ENCODE assay signal across 14 mouse cellular contexts in the genomic region with DNA sequence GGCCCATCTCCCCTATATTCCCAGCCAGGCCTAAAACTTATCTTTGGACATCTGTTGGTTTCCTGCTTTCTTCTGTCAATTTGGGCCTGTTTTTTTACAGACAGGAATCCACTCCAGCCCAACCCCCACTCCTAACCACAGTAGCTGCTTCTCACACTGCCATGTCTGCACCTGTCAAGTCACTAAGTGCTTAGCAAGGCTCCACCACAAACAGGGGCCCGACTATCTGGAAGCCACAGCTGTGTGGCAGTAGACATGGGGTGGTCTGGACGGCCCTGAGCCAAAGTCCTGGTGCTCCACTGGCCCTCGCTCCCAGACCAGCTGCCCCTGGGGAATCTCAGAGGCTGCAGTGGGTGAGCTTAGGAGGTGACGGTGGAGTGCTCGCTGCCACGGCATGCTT. TPM values are rescaled to one million over a fixed set of nuclear protein-coding genes. Genes with fewer than 3 reads are reported as not detected.
DNase-seq lines count a peak whose midpoint lies in the region; ATAC-seq and TF ChIP-seq lines count a peak whose summit lies in the region.
"Had no signal": no experiment of that assay in that cellular context is flagged by ENCODE, and none has a peak within 500 bp of the region (broad histone marks: within the 10 kb centered on the region; RNA-seq: fewer than 3 reads in every experiment).

No protein-coding gene starts in this region.

- no peak overlapping the region for H3K4me2 ChIP-seq in limb, embryonic 12.5 days
- no peak overlapping the region for H3K4me2 ChIP-seq in liver, embryonic 12.5 days
- no peak overlapping the region for H3K4me2 ChIP-seq in intestine, postnatal 0 days (replicated peaks; ENCODE audit: low read depth)

- WGBS in limb, embryonic 12.5 days = 69% methylated on average over 6 of the region's 6 CpGs
- 78% methylated on average over 6 of the region's 6 CpGs for WGBS in limb, embryonic 10.5 days
- WGBS in liver, embryonic 12.5 days (ENCODE audit: insufficient replicate concordance) = 26% methylated on average over 6 of the region's 6 CpGs
- WGBS in intestine, postnatal 0 days = 75% methylated on average over 6 of the region's 6 CpGs

- H3K9ac ChIP-seq in limb, embryonic 12.5 days (replicated peaks) = no peak overlapping the region
- H3K9ac ChIP-seq in liver, embryonic 12.5 days = no peak overlapping the region
- no peak overlapping the region for H3K9ac ChIP-seq in intestine, postnatal 0 days (ENCODE audit: low read depth, low read length)

- H3K4me1 ChIP-seq in limb, embryonic 12.5 days (replicated peaks) = peaks cover 10% of the 10 kb centered on the region
- peaks cover 20% of the 10 kb centered on the region for H3K4me1 ChIP-seq in limb, embryonic 10.5 days
- peaks cover 34% of the 10 kb centered on the region for H3K4me1 ChIP-seq in liver, embryonic 12.5 days
- no peaks in the 10 kb centered on the region for H3K4me1 ChIP-seq in intestine, postnatal 0 days (replicated peaks; ENCODE audit: control insufficient read depth, insufficient read depth, low read length)

- H3K36me3 ChIP-seq in limb, embryonic 12.5 days = peaks cover 41% of the 10 kb centered on the region
- H3K36me3 ChIP-seq in limb, embryonic 10.5 days = peaks cover 50% of the 10 kb centered on the region
- H3K36me3 ChIP-seq in liver, embryonic 12.5 days = peaks cover 43% of the 10 kb centered on the region
- peaks cover 43% of the 10 kb centered on the region for H3K36me3 ChIP-seq in intestine, postnatal 0 days (ENCODE audit: control insufficient read depth, insufficient read depth)

- peak; percentile 34 to 58 for DNase-seq in cerebellum, postnatal 10 days
- DNase-seq in cerebellum, adult 9-10 months = no peak
- DNase-seq in limb, embryonic 10.5 days (ENCODE audit: low spot score) = no peak
- peak; percentile 93 for DNase-seq in thymus, postnatal 14 days
- no peak for DNase-seq in gastrocnemius, adult 2 months
- DNase-seq: lung, adult 2 months had no signal

- H3K9me3 ChIP-seq in limb, embryonic 12.5 days = peaks cover 8% of the 10 kb centered on the region; the same call in 1 of the 2 replicates
- H3K9me3 ChIP-seq in limb, embryonic 10.5 days (replicated peaks) = no peaks in the 10 kb centered on the region
- no peaks in the 10 kb centered on the region for H3K9me3 ChIP-seq in liver, embryonic 12.5 days (replicated peaks)
- H3K9me3 ChIP-seq in intestine, postnatal 0 days (ENCODE audit: control insufficient read depth) = no peaks in the 10 kb centered on the region

- TF ChIP-seq CTCF in intestine, postnatal 0 days (IDR thresholded peaks at IDR 0.05; ENCODE audit: low read depth) = no peak
- no peak for TF ChIP-seq CTCF in gastrocnemius, adult 2 months (IDR thresholded peaks at IDR 0.05)

- peak overlapping the region; percentile 50; the same call in 1 of the 2 replicates for H3K27ac ChIP-seq in limb, embryonic 12.5 days
- no peak overlapping the region; the same call in 1 of the 2 replicates for H3K27ac ChIP-seq in limb, embryonic 10.5 days
- 0 out of 2 replicates have a peak overlapping the region, but pooled peaks have one; percentile 28 for H3K27ac ChIP-seq in liver, embryonic 12.5 days
- H3K27ac ChIP-seq in intestine, postnatal 0 days (ENCODE audit: low read depth, low read length) = no peak overlapping the region
- H3K27ac ChIP-seq in gastrocnemius, adult 2 months = no peak overlapping the region
- H3K27ac ChIP-seq: forebrain, embryonic 10.5 days had no signal

- no peaks in the 10 kb centered on the region for H3K27me3 ChIP-seq in limb, embryonic 12.5 days
- H3K27me3 ChIP-seq in limb, embryonic 10.5 days (ENCODE audit: low read depth, poor library complexity, severe bottlenecking) = no peaks in the 10 kb centered on the region
- H3K27me3 ChIP-seq in liver, embryonic 12.5 days (replicated peaks) = no peaks in the 10 kb centered on the region
- no peaks in the 10 kb centered on the region for H3K27me3 ChIP-seq in intestine, postnatal 0 days (replicated peaks; ENCODE audit: control insufficient read depth, insufficient read depth, low read length)

- peak; percentile 56; the same call in 1 of the 2 replicates for ATAC-seq in limb, embryonic 12.5 days (ENCODE audit: insufficient number of reproducible peaks, insufficient read depth, low FRiP score, low TSS enrichment, low read depth)
- no peak; the same call in 1 of the 2 replicates for ATAC-seq in liver, embryonic 12.5 days
- ATAC-seq in intestine, postnatal 0 days = no peak

- intact Hi-C loops in gastrocnemius, adult 2 months (cut with DNase I) = no loop called here

- H3K4me3 ChIP-seq in limb, embryonic 12.5 days (replicated peaks) = no peak overlapping the region
- H3K4me3 ChIP-seq in limb, embryonic 10.5 days = no peak overlapping the region
- H3K4me3 ChIP-seq in liver, embryonic 12.5 days = no peak overlapping the region
- no peak overlapping the region for H3K4me3 ChIP-seq in intestine, postnatal 0 days (ENCODE audit: low read depth, low read length)
- H3K4me3 ChIP-seq in gastrocnemius, adult 2 months = no peak overlapping the region
- H3K4me3 ChIP-seq: forebrain, embryonic 10.5 days had no signal

RNA-seq across cellular contexts. Expression of a gene that starts 10.7 kb away (rescaled TPM):
- not detected in 2 replicates for polyA plus RNA-seq in limb, embryonic 12.5 days (2016; fragmentation: Nextera tagmentation; extraction: Ambion mirVana)
- polyA plus RNA-seq in limb, embryonic 10.5 days (2016; fragmentation: Nextera tagmentation; extraction: Ambion mirVana) = not detected in 2 replicates
- polyA plus RNA-seq in liver, embryonic 12.5 days (2016; fragmentation: Nextera tagmentation; extraction: Ambion mirVana) = not detected in 2 replicates
- polyA plus RNA-seq in intestine, postnatal 0 days (2015; fragmentation: Nextera tagmentation; extraction: Ambion mirVana) = not detected in 2 replicates
- total RNA-seq in gastrocnemius, adult 2 months (2021) = not detected
- polyA plus RNA-seq: forebrain, embryonic 10.5 days had no signal

RNA-seq across cellular contexts. Expression of a gene that starts 17.0 kb away (rescaled TPM):
- not detected in 2 replicates for polyA plus RNA-seq in limb, embryonic 12.5 days (2016; fragmentation: Nextera tagmentation; extraction: Ambion mirVana)
- polyA plus RNA-seq in limb, embryonic 10.5 days (2016; fragmentation: Nextera tagmentation; extraction: Ambion mirVana) = not detected in 2 replicates
- polyA plus RNA-seq in liver, embryonic 12.5 days (2016; fragmentation: Nextera tagmentation; extraction: Ambion mirVana) = not detected in 2 replicates
- polyA plus RNA-seq in intestine, postnatal 0 days (2015; fragmentation: Nextera tagmentation; extraction: Ambion mirVana) = 17.0 and 23.4 TPM in 2 replicates
- total RNA-seq in gastrocnemius, adult 2 months (2021) = not detected
- total RNA-seq: layer of hippocampus, postnatal 10 days; midbrain, postnatal 0 days had no signal
- polyA plus RNA-seq: forebrain, embryonic 10.5 days; lung, adult 2 months; midbrain, postnatal 0 days had no signal

RNA-seq across cellular contexts. Expression of a gene that starts 35.1 kb away (rescaled TPM):
- polyA plus RNA-seq in limb, embryonic 12.5 days (2016; fragmentation: Nextera tagmentation; extraction: Ambion mirVana) = not detected in 2 replicates
- not detected in 2 replicates for polyA plus RNA-seq in limb, embryonic 10.5 days (2016; fragmentation: Nextera tagmentation; extraction: Ambion mirVana)
- not detected in 2 replicates for polyA plus RNA-seq in liver, embryonic 12.5 days (2016; fragmentation: Nextera tagmentation; extraction: Ambion mirVana)
- polyA plus RNA-seq in intestine, postnatal 0 days (2015; fragmentation: Nextera tagmentation; extraction: Ambion mirVana) = not detected in 2 replicates
- total RNA-seq in gastrocnemius, adult 2 months (2021) = not detected
- total RNA-seq: layer of hippocampus, postnatal 10 days; midbrain, postnatal 0 days had no signal
- polyA plus RNA-seq: forebrain, embryonic 10.5 days; gonadal fat pad, adult 2 months; lung, adult 2 months; midbrain, postnatal 0 days; small intestine, adult 2 months had no signal

RNA-seq across cellular contexts. Expression of a gene that starts 40.2 kb away (rescaled TPM):
- 30.5 and 36.0 TPM in 2 replicates for polyA plus RNA-seq in limb, embryonic 12.5 days (2016; fragmentation: Nextera tagmentation; extraction: Ambion mirVana)
- polyA plus RNA-seq in limb, embryonic 10.5 days (2016; fragmentation: Nextera tagmentation; extraction: Ambion mirVana) = 38.2 and 40.2 TPM in 2 replicates
- polyA plus RNA-seq in liver, embryonic 12.5 days (2016; fragmentation: Nextera tagmentation; extraction: Ambion mirVana) = 10.0 and 12.5 TPM in 2 replicates
- polyA plus RNA-seq in intestine, postnatal 0 days (2015; fragmentation: Nextera tagmentation; extraction: Ambion mirVana) = 12.4 and 13.4 TPM in 2 replicates
- total RNA-seq in gastrocnemius, adult 2 months (2021) = 10 to 100 TPM; 13.0 to 13.1 TPM

RNA-seq across cellular contexts. Expression of a gene that starts 40.3 kb away (rescaled TPM):
- 42.4 and 44.1 TPM in 2 replicates for polyA plus RNA-seq in limb, embryonic 12.5 days (2016; fragmentation: Nextera tagmentation; extraction: Ambion mirVana)
- polyA plus RNA-seq in limb, embryonic 10.5 days (2016; fragmentation: Nextera tagmentation; extraction: Ambion mirVana) = 64.9 and 69.8 TPM in 2 replicates
- 24.3 and 24.6 TPM in 2 replicates for polyA plus RNA-seq in liver, embryonic 12.5 days (2016; fragmentation: Nextera tagmentation; extraction: Ambion mirVana)
- polyA plus RNA-seq in intestine, postnatal 0 days (2015; fragmentation: Nextera tagmentation; extraction: Ambion mirVana) = 17.2 and 19.7 TPM in 2 replicates
- total RNA-seq in gastrocnemius, adult 2 months (2021) = 1 to 10 TPM; 2.4 to 3.2 TPM

Comparison
In these comparisons a context has a peak if more than half of its experiments do, and no peak if none do; other contexts are left out.
1. DNase-seq: peak in cerebellum, postnatal 10 days (2 of 2) and thymus, postnatal 14 days (single experiment); none in cerebellum, adult 9-10 months (single experiment), limb, embryonic 10.5 days (single experiment) and gastrocnemius, adult 2 months (single experiment).
2. H3K27ac ChIP-seq: peak in limb, embryonic 12.5 days (single experiment) and liver, embryonic 12.5 days (single experiment); none in limb, embryonic 10.5 days (single experiment), intestine, postnatal 0 days (single experiment) and gastrocnemius, adult 2 months (single experiment).
3. RNA of a gene that starts 17.0 kb away (polyA plus RNA-seq): 17.0 to 23.4 TPM in intestine, postnatal 0 days; not detected in limb, embryonic 12.5 days, not detected in limb, embryonic 10.5 days and not detected in liver, embryonic 12.5 days; every median in the first group is over 10 times any median in the second.